Mouse (Mus musculus) fat pad, adult 2 months (tissue): ENCODE data around the gene Olfr715.
"Not testable (repeated sequence)": the region's sequence is repeated elsewhere in the genome, so short reads cannot be mapped to it uniquely, and the experiment has no call there.

Experiments
- DNase-seq: peaks from one replicate; pipeline ENCODE4 v3.0.0-alpha.2; 2011; ENCODE audit warnings: low read depth, low spot score; ENCODE audit errors: extremely low read depth

Gene Olfr715

DNA sequence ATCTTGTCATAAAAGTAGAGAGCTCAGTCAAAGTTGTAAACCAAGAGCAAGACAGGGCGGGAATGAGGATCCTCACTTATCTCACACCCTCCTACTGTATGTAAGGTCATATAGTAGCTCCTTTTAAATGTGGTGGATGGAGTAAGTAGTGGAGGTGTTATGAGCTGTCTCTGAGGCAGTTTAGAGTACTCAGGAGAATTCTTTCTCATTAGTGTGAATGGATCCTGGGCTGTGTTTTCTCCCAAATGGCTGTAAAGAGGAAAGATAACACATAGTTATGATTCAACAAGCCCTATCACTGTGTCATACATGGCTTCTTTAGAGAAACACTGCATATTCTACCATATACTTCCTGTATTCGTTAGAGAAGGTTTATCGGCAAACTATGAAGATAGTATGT lies at the start of gene Olfr715:
Olfr715 (minus strand) TSS at position 101 of the 400 bp plus-strand sequence.
- DNase-seq = not testable (repeated sequence)

- DNase-seq = no peak
Measured at GRCm38 (mm10) chr7:107180406-107180805, 49.5 kb upstream of the Olfr715 start.

GRCm38 (mm10) chr7:107166690-107167089 lies 35.8 kb upstream of the Olfr715 start, which contains the start of gene Nlrp14:
TSS of gene Nlrp14 (plus strand) at chr7:107166990.
- DNase-seq = no peak

DNA sequence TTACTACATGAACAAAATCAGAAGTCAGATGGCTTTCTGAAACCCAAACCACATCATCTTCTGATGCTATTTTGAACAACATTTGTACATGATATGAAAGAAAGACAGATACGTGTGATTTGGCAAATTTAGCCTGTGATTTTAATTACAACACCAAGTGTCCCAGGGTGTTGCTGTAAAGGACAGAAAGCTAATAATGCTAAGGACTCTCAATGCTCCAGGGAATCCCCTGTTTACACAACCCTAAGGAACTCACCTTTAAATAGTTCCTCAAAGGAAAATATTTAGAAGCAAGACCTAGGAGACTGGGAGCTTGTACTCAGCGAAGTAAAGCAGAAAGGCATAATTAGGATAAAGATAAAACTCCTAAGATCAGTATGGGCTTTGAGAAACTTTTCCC lies 7.1 kb upstream of the Olfr715 start, which contains the start of gene Olfr716:
Olfr716 (plus strand) TSS at position 301 of the 400 bp plus-strand sequence.
- DNase-seq = not testable (repeated sequence)

- DNase-seq = not testable (repeated sequence)
Measured at GRCm38 (mm10) chr7:107110269-107110668, 20.6 kb downstream of the Olfr715 start, which contains the start of gene Olfr715b. TSS of gene Olfr715b (minus strand) at chr7:107110369.

GRCm38 (mm10) chr7:107092920-107093319 lies 38.0 kb downstream of the Olfr715 start, which contains the start of gene Olfr17:
TSS of gene Olfr17 (plus strand) at chr7:107093220.
- no peak for DNase-seq
